Mouse (Mus musculus): ENCODE measurements around the gene Ifit1bl1. TPM values are rescaled to one million over a fixed set of nuclear protein-coding genes. Genes with fewer than 3 reads are reported as not detected.
A peak's percentile ranks its signal among the peaks of the same experiment; 100 is the strongest.

Ifit1bl1 gene
- polyA plus RNA-seq, 1 experiment, result not detected

GRCm38 (mm10) chr19:34571080-34571479 lies 30.7 kb downstream of the Ifit1bl1 start:
- TF ChIP-seq POLR2A (IDR thresholded peaks at IDR 0.05; ENCODE audit: insufficient read depth, low read depth, low read length), result no peak
- TF ChIP-seq CTCF (IDR thresholded peaks at IDR 0.05; ENCODE audit: insufficient read depth, low read depth, low read length), result no peak
- 97% methylated on average over 1 of the region's 1 CpGs for WGBS
- H3K4me3 ChIP-seq (ENCODE audit: insufficient read depth, low read depth, low read length), result no peak overlapping the region

GRCm38 (mm10) chr19:34569896-34570476 lies 31.8 kb downstream of the Ifit1bl1 start:
- Histone ChIP-seq H3K4me3 (ENCODE audit: insufficient read depth, low read depth, low read length) (no peak overlapping the region), H3K27ac (ENCODE audit: insufficient read depth, low read depth, low read length) (no peak overlapping the region), H3K4me1 (ENCODE audit: control insufficient read depth, insufficient read depth, low read length) (no peaks in the 10 kb centered on the region)
- TF ChIP-seq POLR2A (IDR thresholded peaks at IDR 0.05; ENCODE audit: insufficient read depth, low read depth, low read length) (no peak), CTCF (IDR thresholded peaks at IDR 0.05; ENCODE audit: insufficient read depth, low read depth, low read length) (no peak)
- 75% methylated on average over 4 of the region's 4 CpGs for WGBS

More at GRCm38 (mm10) chr19:34571080-34571479, 30.7 kb downstream of the Ifit1bl1 start:
- Histone ChIP-seq H3K27ac (ENCODE audit: insufficient read depth, low read depth, low read length) (no peak overlapping the region), H3K4me1 (ENCODE audit: control insufficient read depth, insufficient read depth, low read length) (no peaks in the 10 kb centered on the region)

GRCm38 (mm10) chr19:34568988-34569895 lies 32.5 kb downstream of the Ifit1bl1 start:
- TF ChIP-seq CTCF (IDR thresholded peaks at IDR 0.05; ENCODE audit: insufficient read depth, low read depth, low read length) (no peak), POLR2A (IDR thresholded peaks at IDR 0.05; ENCODE audit: insufficient read depth, low read depth, low read length) (no peak)
- no peak overlapping the region for H3K27ac ChIP-seq (ENCODE audit: insufficient read depth, low read depth, low read length)
- no peaks in the 10 kb centered on the region for H3K4me1 ChIP-seq (ENCODE audit: control insufficient read depth, insufficient read depth, low read length)
- no peak overlapping the region for H3K4me3 ChIP-seq (ENCODE audit: insufficient read depth, low read depth, low read length)
- WGBS, result 84% methylated on average over 7 of the region's 7 CpGs

GRCm38 (mm10) chr19:34566178-34566784 lies 35.5 kb downstream of the Ifit1bl1 start:
- TF ChIP-seq CTCF (IDR thresholded peaks at IDR 0.05; ENCODE audit: insufficient read depth, low read depth, low read length) (no peak), POLR2A (IDR thresholded peaks at IDR 0.05; ENCODE audit: insufficient read depth, low read depth, low read length) (no peak)
- H3K4me3 ChIP-seq (ENCODE audit: insufficient read depth, low read depth, low read length), result no peak overlapping the region
- H3K27ac ChIP-seq (ENCODE audit: insufficient read depth, low read depth, low read length), result no peak overlapping the region
- no peaks in the 10 kb centered on the region for H3K4me1 ChIP-seq (ENCODE audit: control insufficient read depth, insufficient read depth, low read length)
- WGBS, result 90% methylated on average over 1 of the region's 1 CpGs

- no peaks in the 10 kb centered on the region for H3K4me1 ChIP-seq (ENCODE audit: control insufficient read depth, insufficient read depth, low read length)
- no peak for TF ChIP-seq POLR2A (IDR thresholded peaks at IDR 0.05; ENCODE audit: insufficient read depth, low read depth, low read length)
- no peak for TF ChIP-seq CTCF (IDR thresholded peaks at IDR 0.05; ENCODE audit: insufficient read depth, low read depth, low read length)
- H3K27ac ChIP-seq (ENCODE audit: insufficient read depth, low read depth, low read length), result no peak overlapping the region
- H3K4me3 ChIP-seq (ENCODE audit: insufficient read depth, low read depth, low read length), result no peak overlapping the region
These were observed 39.2 kb downstream of the Ifit1bl1 start for GRCm38 (mm10) chr19:34562556-34562955.

- TF ChIP-seq POLR2A (IDR thresholded peaks at IDR 0.05; ENCODE audit: insufficient read depth, low read depth, low read length) (no peak), CTCF (IDR thresholded peaks at IDR 0.05; ENCODE audit: insufficient read depth, low read depth, low read length) (no peak)
- WGBS, result 72% methylated on average over 3 of the region's 3 CpGs
- Histone ChIP-seq H3K4me3 (ENCODE audit: insufficient read depth, low read depth, low read length) (no peak overlapping the region), H3K27ac (ENCODE audit: insufficient read depth, low read depth, low read length) (no peak overlapping the region), H3K4me1 (ENCODE audit: control insufficient read depth, insufficient read depth, low read length) (no peaks in the 10 kb centered on the region)
These were observed 45.1 kb downstream of the Ifit1bl1 start for GRCm38 (mm10) chr19:34556621-34557020.

GRCm38 (mm10) chr19:34554061-34554460 lies 47.7 kb downstream of the Ifit1bl1 start:
- no peak overlapping the region for H3K27ac ChIP-seq (ENCODE audit: insufficient read depth, low read depth, low read length)
- 0 out of 2 replicates have a peak, but pooled peaks cover 3% of the 10 kb centered on the region for H3K4me1 ChIP-seq (ENCODE audit: control insufficient read depth, insufficient read depth, low read length)
- H3K4me3 ChIP-seq (ENCODE audit: insufficient read depth, low read depth, low read length), result no peak overlapping the region
- no peak for TF ChIP-seq CTCF (IDR thresholded peaks at IDR 0.05; ENCODE audit: insufficient read depth, low read depth, low read length)
- TF ChIP-seq POLR2A (IDR thresholded peaks at IDR 0.05; ENCODE audit: insufficient read depth, low read depth, low read length), result no peak

- 59% methylated on average over 3 of the region's 3 CpGs for WGBS
- Histone ChIP-seq H3K27ac (ENCODE audit: insufficient read depth, low read depth, low read length) (peak overlapping the region; percentile 44; the same call in 1 of the 2 replicates), H3K4me1 (ENCODE audit: control insufficient read depth, insufficient read depth, low read length) (0 out of 2 replicates have a peak, but pooled peaks cover 4% of the 10 kb centered on the region)
These were observed 48.2 kb downstream of the Ifit1bl1 start for GRCm38 (mm10) chr19:34553522-34553921.

More at GRCm38 (mm10) chr19:34553522-34553921, 48.2 kb downstream of the Ifit1bl1 start:
- H3K4me3 ChIP-seq (ENCODE audit: insufficient read depth, low read depth, low read length), result no peak overlapping the region
- TF ChIP-seq POLR2A (IDR thresholded peaks at IDR 0.05; ENCODE audit: insufficient read depth, low read depth, low read length), result no peak
- TF ChIP-seq CTCF (IDR thresholded peaks at IDR 0.05; ENCODE audit: insufficient read depth, low read depth, low read length), result no peak

Data from olfactory bulb, adult 2 months (tissue).